Mouse (Mus musculus) heart, embryonic 13.5 days (tissue): Measurements from ENCODE around the gene Sik2. TPM values are rescaled to one million over a fixed set of nuclear protein-coding genes. Genes with fewer than 3 reads are reported as not detected.

ENCODE experiments used
- ATAC-seq: fragments of 200-750 bp; cut with Nextera tagmentation; 2 replicates; pipeline ENCODE4 v1.8.0; 2017; ENCODE audit warnings: moderate TSS enrichment; ENCODE audit not compliant: insufficient number of reproducible peaks, low FRiP score, low TSS enrichment; ENCODE audit errors: extremely low read depth
- H3K27ac ChIP-seq: fragments of 300-500 bp; sonication (generic); replicated peaks from 2 replicates; pipeline ENCODE4 v1.5.1; 2015; ENCODE audit warnings: moderate library complexity, mild to moderate bottlenecking, inconsistent platforms
- H3K27me3 ChIP-seq: fragments of 300-500 bp; sonication (generic); replicated peaks from 2 replicates; pipeline ENCODE4 v1.6.1; 2015; ENCODE audit warnings: mild to moderate bottlenecking, inconsistent platforms
- H3K36me3 ChIP-seq: fragments of 300-500 bp; sonication (generic); 2 replicates; pipeline ENCODE4 v1.6.1; 2015; ENCODE audit warnings: mild to moderate bottlenecking, inconsistent platforms
- H3K4me1 ChIP-seq: fragments of 300-500 bp; sonication (generic); 2 replicates; pipeline ENCODE4 v1.6.1; 2015; ENCODE audit warnings: inconsistent platforms
- H3K4me2 ChIP-seq: fragments of 300-500 bp; sonication (generic); 2 replicates; pipeline ENCODE4 v1.6.1; 2015; ENCODE audit warnings: inconsistent platforms, mild to moderate bottlenecking, moderate library complexity
- H3K4me3 ChIP-seq: fragments of 300-500 bp; sonication (generic); 2 replicates; pipeline ENCODE4 v1.5.1; 2015; ENCODE audit warnings: moderate library complexity, mild to moderate bottlenecking, inconsistent platforms
- H3K9ac ChIP-seq: fragments of 300-500 bp; sonication (generic); 2 replicates; pipeline ENCODE4 v1.6.1; 2015; ENCODE audit warnings: inconsistent platforms, mild to moderate bottlenecking, moderate library complexity
- H3K9me3 ChIP-seq: fragments of 300-500 bp; sonication (generic); 2 replicates; pipeline ENCODE4 v1.6.1; 2016; ENCODE audit warnings: inconsistent platforms
- WGBS: fragments of 180-500 bp; shearing (Covaris S2); methylation state at CpG from one replicate; pipeline ENCODE4 v1.1.7; 2015; ENCODE audit warnings: mixed read lengths; 5-methylcytosine and 5-hydroxymethylcytosine counted together
- polyA plus RNA-seq: library from polyadenylated mRNA; unstranded; fragments of >200 nt; fragmentation: Nextera tagmentation; extraction: Ambion mirVana; gene quantifications from 2 replicates; pipeline ENCODE4 v1.2.1, GENCODE M21; 2015

Sik2 gene
- polyA plus RNA-seq, 1 experiment from 2014 or later = 13.4 TPM

GRCm38 (mm10) chr9:50849755-50850154 lies 159.1 kb downstream of the Sik2 start:
- H3K4me1 ChIP-seq = peaks cover 46% of the 10 kb centered on the region
- H3K9ac ChIP-seq = peak overlapping the region; percentile 66; the same call in 1 of the 2 replicates
- peak overlapping the region; percentile 60 for H3K4me2 ChIP-seq
- no peak overlapping the region; the same call in 1 of the 2 replicates for H3K27ac ChIP-seq
- no peak for ATAC-seq
- no peaks in the 10 kb centered on the region for H3K9me3 ChIP-seq
- H3K27me3 ChIP-seq = no peaks in the 10 kb centered on the region
- H3K4me3 ChIP-seq = no peak overlapping the region
- WGBS = 50% methylated on average over 9 of the region's 9 CpGs
- H3K36me3 ChIP-seq = peaks cover 3% of the 10 kb centered on the region; the same call in 1 of the 2 replicates

GRCm38 (mm10) chr9:50849249-50849648 lies 159.6 kb downstream of the Sik2 start:
- Histone ChIP-seq H3K27ac (no peak overlapping the region), H3K4me1 (peaks cover 41% of the 10 kb centered on the region), H3K4me2 (0 out of 2 replicates have a peak overlapping the region, but pooled peaks have one; percentile 60), H3K4me3 (no peak overlapping the region), H3K9me3 (no peaks in the 10 kb centered on the region), H3K9ac (no peak overlapping the region), H3K27me3 (no peaks in the 10 kb centered on the region), H3K36me3 (peaks cover 8% of the 10 kb centered on the region)
- WGBS = 19% methylated on average over 8 of the region's 8 CpGs
- no peak for ATAC-seq

- Histone ChIP-seq H3K4me1 (peaks cover 37% of the 10 kb centered on the region), H3K4me2 (no peak overlapping the region), H3K27ac (no peak overlapping the region), H3K9me3 (no peaks in the 10 kb centered on the region), H3K36me3 (peaks cover 12% of the 10 kb centered on the region), H3K9ac (no peak overlapping the region), H3K4me3 (no peak overlapping the region), H3K27me3 (no peaks in the 10 kb centered on the region)
- ATAC-seq = no peak
- WGBS = 63% methylated on average over 5 of the region's 5 CpGs
Measured at GRCm38 (mm10) chr9:50848821-50849220, 160.1 kb downstream of the Sik2 start.

- Histone ChIP-seq H3K4me2 (no peak overlapping the region), H3K36me3 (peaks cover 20% of the 10 kb centered on the region), H3K27ac (no peak overlapping the region), H3K9me3 (no peaks in the 10 kb centered on the region), H3K4me3 (no peak overlapping the region), H3K27me3 (no peaks in the 10 kb centered on the region), H3K4me1 (peaks cover 28% of the 10 kb centered on the region), H3K9ac (no peak overlapping the region)
- no peak for ATAC-seq
- 65% methylated on average over 12 of the region's 12 CpGs for WGBS
Measured at GRCm38 (mm10) chr9:50847606-50848368, 161.1 kb downstream of the Sik2 start.

GRCm38 (mm10) chr9:50847133-50847532 lies 161.7 kb downstream of the Sik2 start:
- ATAC-seq = no peak
- no peaks in the 10 kb centered on the region for H3K9me3 ChIP-seq
- peaks cover 23% of the 10 kb centered on the region for H3K4me1 ChIP-seq
- no peak overlapping the region for H3K4me2 ChIP-seq
- no peak overlapping the region for H3K4me3 ChIP-seq
- peaks cover 22% of the 10 kb centered on the region for H3K36me3 ChIP-seq
- no peak overlapping the region for H3K9ac ChIP-seq
- no peaks in the 10 kb centered on the region for H3K27me3 ChIP-seq
- 86% methylated on average over 6 of the region's 6 CpGs for WGBS
- H3K27ac ChIP-seq = no peak overlapping the region

GRCm38 (mm10) chr9:50845547-50845946 lies 163.3 kb downstream of the Sik2 start:
- H3K4me2 ChIP-seq = no peak overlapping the region
- 74% methylated on average over 9 of the region's 9 CpGs for WGBS

GRCm38 (mm10) chr9:50845081-50845480 lies 163.8 kb downstream of the Sik2 start, which contains the start of gene Ppp2r1b:
Gene Ppp2r1b (plus strand): TSS chr9:50845301.
- Histone ChIP-seq H3K27me3 (no peaks in the 10 kb centered on the region), H3K9me3 (no peaks in the 10 kb centered on the region), H3K27ac (no peak within 1 kb of the TSS), H3K4me1 (peaks cover 17% of the 10 kb centered on the region), H3K9ac (no peak within 1 kb of the TSS), H3K36me3 (peaks cover 22% of the 10 kb centered on the region), H3K4me3 (no peak within 1 kb of the TSS), H3K4me2 (no peak within 1 kb of the TSS)
- ATAC-seq = no peak
- 85% methylated on average over 3 of the region's 3 CpGs for WGBS

More at GRCm38 (mm10) chr9:50845547-50845946, 163.3 kb downstream of the Sik2 start:
- no peak for ATAC-seq
- Histone ChIP-seq H3K36me3 (peaks cover 22% of the 10 kb centered on the region), H3K9me3 (no peaks in the 10 kb centered on the region), H3K27me3 (no peaks in the 10 kb centered on the region), H3K4me3 (no peak overlapping the region), H3K9ac (no peak overlapping the region), H3K27ac (no peak overlapping the region), H3K4me1 (peaks cover 21% of the 10 kb centered on the region)

Other genes with a start within 250 kb of the Sik2 start
- 8.2 and 8.5 TPM in 2 replicates for gene Fdxacb1, start 240.8 kb downstream of the Sik2 start, polyA plus RNA-seq
- 27.3 and 31.9 TPM in 2 replicates for gene Alg9, start 234.1 kb downstream of the Sik2 start, polyA plus RNA-seq
- 24.5 and 25.9 TPM in 2 replicates for gene 1110032A03Rik, start 233.6 kb downstream of the Sik2 start, polyA plus RNA-seq
- gene Ppp2r1b, start 163.8 kb downstream of the Sik2 start, polyA plus RNA-seq = 46.3 and 48.6 TPM in 2 replicates
- not detected in 2 replicates for gene Btg4, start 51.8 kb upstream of the Sik2 start, polyA plus RNA-seq
- gene Layn, start 68.0 kb upstream of the Sik2 start, polyA plus RNA-seq = 8.3 and 8.6 TPM in 2 replicates
- not detected in 2 replicates for gene 4833427G06Rik, start 93.0 kb upstream of the Sik2 start, polyA plus RNA-seq
- gene Gm32742, start 156.4 kb upstream of the Sik2 start, polyA plus RNA-seq = 0.01 TPM in 1 of 2 replicates, not detected in the other
- not detected in 2 replicates for gene Pou2af1, start 204.6 kb upstream of the Sik2 start, polyA plus RNA-seq